Mouse (Mus musculus) kidney, postnatal 14 days (tissue): Measurements from ENCODE around the gene Dcaf11.

Experiments
- DNase-seq: peaks from one replicate; pipeline ENCODE4 v3.0.0; 2022; ENCODE audit warnings: mixed read lengths

The Dcaf11 gene

GRCm38 (mm10) chr14:55557003-55557402 lies 2.8 kb upstream of the Dcaf11 start:
- DNase-seq, result peak; percentile 89

- DNase-seq, result peak; percentile 42
These were observed 2.2 kb upstream of the Dcaf11 start for GRCm38 (mm10) chr14:55557587-55557986.

GRCm38 (mm10) chr14:55558740-55559448 lies 912 bp upstream of the Dcaf11 start:
- no peak for DNase-seq

- DNase-seq, result peak; percentile 99
These were observed 632 bp downstream of the Dcaf11 start, which contains the start of gene A730061H03Rik for GRCm38 (mm10) chr14:55560202-55561073. A730061H03Rik (minus strand) TSS chr14:55560406.

- peak; percentile 28 for DNase-seq
These were observed 2.1 kb downstream of the Dcaf11 start for GRCm38 (mm10) chr14:55561860-55562259.

GRCm38 (mm10) chr14:55563249-55563648 lies 3.4 kb downstream of the Dcaf11 start:
- DNase-seq, result no peak

GRCm38 (mm10) chr14:55565748-55566147 lies 5.9 kb downstream of the Dcaf11 start:
- no peak for DNase-seq

- DNase-seq, result peak; percentile 26
These were observed 7.7 kb downstream of the Dcaf11 start for GRCm38 (mm10) chr14:55567496-55567895.

GRCm38 (mm10) chr14:55570588-55570987 lies 10.8 kb downstream of the Dcaf11 start:
- DNase-seq, result no peak

- no peak for DNase-seq
These were observed 12.0 kb downstream of the Dcaf11 start for GRCm38 (mm10) chr14:55571760-55572159.

- no peak for DNase-seq
These were observed 15.5 kb downstream of the Dcaf11 start, which contains the start of gene Fitm1 for GRCm38 (mm10) chr14:55575302-55575701. Fitm1 (plus strand) TSS chr14:55575617.

- peak; percentile 53 for DNase-seq
These were observed 15.9 kb downstream of the Dcaf11 start for GRCm38 (mm10) chr14:55575711-55576110.

- peak; percentile 39 for DNase-seq
These were observed 16.6 kb downstream of the Dcaf11 start for GRCm38 (mm10) chr14:55576376-55576775.

- DNase-seq, result peak; percentile 89
These were observed 18.3 kb downstream of the Dcaf11 start, which contains the start of gene Psme1 for GRCm38 (mm10) chr14:55577871-55578667. Psme1 (plus strand) TSS chr14:55578123.

GRCm38 (mm10) chr14:55578668-55579269 lies 19.0 kb downstream of the Dcaf11 start:
- peak; percentile 80 for DNase-seq

GRCm38 (mm10) chr14:55579511-55580496 lies 20.0 kb downstream of the Dcaf11 start:
- no peak for DNase-seq

GRCm38 (mm10) chr14:55580731-55581130 lies 20.9 kb downstream of the Dcaf11 start:
- DNase-seq, result no peak

GRCm38 (mm10) chr14:55581981-55582681 lies 22.3 kb downstream of the Dcaf11 start:
- no peak for DNase-seq

GRCm38 (mm10) chr14:55584303-55584701 lies 24.5 kb downstream of the Dcaf11 start:
- DNase-seq, result no peak
